8 mouse cellular contexts compared by ENCODE assay signal in genomic region chr10:20314797-20315196, GRCm38 (mm10). TPM values are rescaled to one million over a fixed set of nuclear protein-coding genes. Genes with fewer than 3 reads are reported as not detected.
DNase-seq lines count a peak whose midpoint lies in the region; ATAC-seq and TF ChIP-seq lines count a peak whose summit lies in the region.

No protein-coding gene starts in this region.

- peak; percentile 10 for DNase-seq in embryo, embryonic 11 days
- no peak for DNase-seq in embryo, embryonic 9.5 days (ENCODE audit: extremely low spot score)
- peak; percentile 29 for DNase-seq in lung, embryonic 14.5 days
- DNase-seq in lung, adult 2 months, result no peak
- peak; percentile 12 for DNase-seq in brain, embryonic 14.5 days (ENCODE audit: low read depth)
- peak; percentile 62 for DNase-seq in naive thymus-derived CD4-positive, alpha-beta T cell, adult 2 months (ENCODE audit: low read depth)

- no peak for ATAC-seq in lung, embryonic 14.5 days (ENCODE audit: insufficient read depth)
- ATAC-seq in monocyte, adult 5-6 weeks (replicated peaks; ENCODE audit: insufficient number of reproducible peaks, low FRiP score, low TSS enrichment, poor library complexity, severe bottlenecking), result no peak
- no peak for ATAC-seq in granulocyte monocyte progenitor cell, adult 5-6 weeks (replicated peaks; ENCODE audit: poor library complexity, severe bottlenecking)

- no peak overlapping the region for H3K4me2 ChIP-seq in lung, embryonic 14.5 days

- no peaks in the 10 kb centered on the region for H3K9me3 ChIP-seq in lung, embryonic 14.5 days (ENCODE audit: low read depth, low read length)

- no peak for TF ChIP-seq POLR2A in lung, adult 2 months (IDR thresholded peaks at IDR 0.05; ENCODE audit: borderline replicate concordance, extremely low read depth, low read depth, low read length)
- no peak for TF ChIP-seq POLR2A in brain, embryonic 14.5 days (IDR thresholded peaks at IDR 0.05; ENCODE audit: borderline replicate concordance, extremely low read depth, insufficient read depth, insufficient read length, poor library complexity, severe bottlenecking)

- peaks cover 4% of the 10 kb centered on the region for H3K4me1 ChIP-seq in lung, embryonic 14.5 days (ENCODE audit: insufficient read depth)
- peaks cover 5% of the 10 kb centered on the region for H3K4me1 ChIP-seq in lung, adult 2 months (ENCODE audit: control insufficient read depth, insufficient read depth, low read length)

- WGBS in lung, embryonic 14.5 days, result 48% methylated on average over 2 of the region's 2 CpGs
- WGBS in lung, adult 2 months, result 40% methylated on average over 2 of the region's 2 CpGs

- TF ChIP-seq CTCF in lung, embryonic 14.5 days (IDR thresholded peaks at IDR 0.05; ENCODE audit: low read depth), result 0 out of 2 replicates have a peak, but pooled peaks have one; percentile 24
- no peak for TF ChIP-seq CTCF in lung, adult 2 months (IDR thresholded peaks at IDR 0.05; ENCODE audit: insufficient read depth, low read length)
- TF ChIP-seq CTCF in brain, embryonic 14.5 days (IDR thresholded peaks at IDR 0.05; ENCODE audit: borderline replicate concordance, extremely low read depth, insufficient read depth, insufficient read length), result no peak

- peaks cover 29% of the 10 kb centered on the region for H3K36me3 ChIP-seq in lung, embryonic 14.5 days (ENCODE audit: insufficient read depth)

- H3K9ac ChIP-seq in lung, embryonic 14.5 days, result no peak overlapping the region

- H3K4me3 ChIP-seq in lung, embryonic 14.5 days (ENCODE audit: low read depth, low read length), result no peak overlapping the region
- no peak overlapping the region for H3K4me3 ChIP-seq in lung, adult 2 months (replicated peaks; ENCODE audit: extremely low read depth, low read depth, low read length)

- H3K27me3 ChIP-seq in lung, embryonic 14.5 days (ENCODE audit: insufficient read depth, low read length), result no peaks in the 10 kb centered on the region

- no peak overlapping the region for H3K27ac ChIP-seq in lung, embryonic 14.5 days (ENCODE audit: low read depth)

RNA-seq across cellular contexts. Expression of gene Bclaf1, which starts 2.5 kb away (rescaled TPM):
- polyA plus RNA-seq in lung, embryonic 14.5 days (2014; fragmentation: Nextera tagmentation; extraction: Ambion mirVana), result 151 and 155 TPM in 2 replicates
- polyA plus RNA-seq in lung, adult 2 months (2012; rRNA removed), result 10.4 and 19.0 TPM in 2 replicates
- 73.3 and 87.8 TPM in 2 replicates for polyA plus RNA-seq in brain, embryonic 14.5 days (2012; rRNA removed)
- total RNA-seq in monocyte, adult 5-6 weeks (2017), result 413 to 489 TPM (median 444 TPM) in 3 replicates
- total RNA-seq in granulocyte monocyte progenitor cell, adult 5-6 weeks (2014; fragmentation: Nextera tagmentation), result 214 and 221 TPM in 2 replicates
- total RNA-seq in granulocyte monocyte progenitor cell, adult 5-6 weeks (2017), result 477 and 505 TPM in 2 replicates

RNA-seq across cellular contexts. Expression of gene Mtfr2, which starts 32.8 kb away (rescaled TPM):
- polyA plus RNA-seq in lung, embryonic 14.5 days (2014; fragmentation: Nextera tagmentation; extraction: Ambion mirVana), result 3.2 and 4.9 TPM in 2 replicates
- 0.07 and 0.34 TPM in 2 replicates for polyA plus RNA-seq in lung, adult 2 months (2012; rRNA removed)
- 3.1 and 4.2 TPM in 2 replicates for polyA plus RNA-seq in brain, embryonic 14.5 days (2012; rRNA removed)
- total RNA-seq in monocyte, adult 5-6 weeks (2017), result 0.48 to 0.87 TPM in 2 of 3 replicates, not detected in the other
- total RNA-seq in granulocyte monocyte progenitor cell, adult 5-6 weeks (2014; fragmentation: Nextera tagmentation), result 38.8 and 56.1 TPM in 2 replicates
- 25.8 and 26.9 TPM in 2 replicates for total RNA-seq in granulocyte monocyte progenitor cell, adult 5-6 weeks (2017)

Comparison
In these comparisons a context has a peak if more than half of its experiments do, and no peak if none do; other contexts are left out.
1. DNase-seq: peak in embryo, embryonic 11 days (single experiment), lung, embryonic 14.5 days (single experiment), brain, embryonic 14.5 days (single experiment) and naive thymus-derived CD4-positive, alpha-beta T cell, adult 2 months (single experiment); none in embryo, embryonic 9.5 days (single experiment) and lung, adult 2 months (single experiment).